Mouse (Mus musculus): ENCODE measurements around the gene Lce3c. TPM values are rescaled to one million over a fixed set of nuclear protein-coding genes. Genes with fewer than 3 reads are reported as not detected.

Gene Lce3c
- total RNA-seq (2015) (not detected in 2 replicates), total RNA-seq (2017) (not detected in 2 replicates)

DNA sequence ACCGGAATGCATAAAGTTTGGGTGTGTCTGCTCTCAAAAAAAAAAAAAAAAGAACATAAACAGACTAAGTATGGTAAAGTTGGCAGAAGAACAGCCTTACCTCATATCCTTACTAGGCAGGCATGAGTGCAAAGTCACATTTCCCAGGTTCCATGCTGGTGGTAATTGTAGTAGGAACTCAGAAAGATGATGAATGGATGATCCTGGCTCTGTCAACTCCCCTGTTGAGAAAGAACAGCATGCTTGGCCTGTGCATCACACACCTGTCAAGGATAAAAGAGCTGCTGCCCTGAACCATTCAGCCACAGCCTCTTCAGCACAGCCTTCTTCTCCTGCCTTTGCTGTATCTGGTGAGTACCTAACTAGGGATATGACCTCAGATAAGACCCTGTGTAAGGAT is at the start of gene Lce3c:
Gene Lce3c (plus strand): TSS at position 301 of the 400 bp plus-strand sequence.
- no peak for ATAC-seq (ENCODE audit: poor library complexity, severe bottlenecking)

DNA sequence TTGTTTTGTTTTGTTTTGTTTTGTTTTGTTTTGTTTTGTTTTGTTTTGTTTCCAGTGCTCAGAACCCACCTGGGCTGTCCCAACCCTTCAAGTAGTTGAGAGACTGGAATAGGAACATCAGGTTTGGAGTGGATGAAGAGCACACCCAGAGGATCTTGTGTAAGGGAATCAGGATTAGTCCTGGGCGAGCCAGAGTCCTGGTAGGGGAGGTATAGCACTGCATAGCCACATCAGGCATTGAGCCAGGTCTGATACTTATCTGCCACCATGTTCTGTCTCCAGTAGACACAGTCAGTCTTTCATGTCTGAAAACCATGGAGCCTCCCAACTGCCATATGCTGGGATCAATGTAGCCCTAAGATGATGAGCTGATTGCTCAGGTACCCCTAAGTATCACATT is 49.8 kb upstream of the Lce3c start:
- no peak for ATAC-seq (ENCODE audit: poor library complexity, severe bottlenecking)

DNA sequence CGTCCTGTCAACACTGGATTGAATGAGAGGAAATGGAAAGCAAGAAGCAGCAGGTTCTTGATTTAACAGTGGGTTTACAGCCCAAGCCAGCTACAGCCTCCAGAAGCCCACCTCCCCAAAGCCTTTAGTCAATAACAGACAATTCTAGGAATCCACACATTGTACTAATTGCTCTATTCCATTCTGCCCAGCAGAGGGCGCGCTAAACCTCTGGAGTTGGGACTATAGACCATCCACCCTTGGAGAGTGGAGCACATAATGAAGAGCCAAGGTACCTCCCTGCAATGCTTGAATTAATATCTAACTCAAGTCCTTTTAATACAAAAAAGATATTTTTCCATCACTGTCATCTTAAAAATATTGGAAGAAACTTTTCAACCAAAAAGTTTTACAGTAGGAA is 41.3 kb upstream of the Lce3c start:
- ATAC-seq (ENCODE audit: poor library complexity, severe bottlenecking), result no peak

DNA sequence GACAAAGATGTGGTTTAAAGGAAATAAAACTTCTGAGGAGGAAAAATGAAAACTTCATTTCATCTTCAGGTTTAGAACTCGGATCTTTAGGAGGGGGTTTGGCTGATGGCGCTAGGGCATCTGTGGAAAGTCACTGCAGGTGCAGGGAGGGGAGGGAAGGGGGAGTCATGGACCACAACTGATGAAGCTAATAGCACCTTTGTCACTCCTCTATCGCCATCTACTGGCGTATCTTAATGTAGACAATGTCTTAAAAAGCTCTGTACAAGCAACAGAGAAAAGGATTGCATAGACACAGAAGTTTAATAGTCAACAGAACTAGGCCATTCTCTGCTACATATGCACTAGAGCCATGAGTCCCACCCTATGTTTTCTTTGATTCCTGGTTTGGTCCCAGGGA is 40.6 kb upstream of the Lce3c start:
- no peak for ATAC-seq (ENCODE audit: poor library complexity, severe bottlenecking)

DNA sequence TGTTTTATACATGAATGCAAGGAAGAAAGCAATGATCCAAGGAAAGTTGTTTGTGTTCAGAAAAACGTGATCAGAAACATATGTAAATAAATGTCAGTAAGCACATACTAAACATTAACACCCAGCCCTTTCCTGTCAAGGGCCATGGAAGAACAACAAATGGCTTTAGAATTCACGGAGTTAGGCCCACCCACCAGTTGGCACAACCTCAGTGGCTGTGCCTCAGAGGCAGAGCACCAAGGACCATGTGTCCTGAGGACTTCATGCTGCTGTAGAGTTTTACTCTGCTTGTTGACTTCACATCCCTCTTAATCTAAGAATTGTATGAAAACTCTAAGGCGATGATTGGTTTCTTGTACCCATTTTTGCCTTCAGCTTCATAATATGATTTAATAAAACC is 39.1 kb upstream of the Lce3c start:
- ATAC-seq (ENCODE audit: poor library complexity, severe bottlenecking), result no peak

DNA sequence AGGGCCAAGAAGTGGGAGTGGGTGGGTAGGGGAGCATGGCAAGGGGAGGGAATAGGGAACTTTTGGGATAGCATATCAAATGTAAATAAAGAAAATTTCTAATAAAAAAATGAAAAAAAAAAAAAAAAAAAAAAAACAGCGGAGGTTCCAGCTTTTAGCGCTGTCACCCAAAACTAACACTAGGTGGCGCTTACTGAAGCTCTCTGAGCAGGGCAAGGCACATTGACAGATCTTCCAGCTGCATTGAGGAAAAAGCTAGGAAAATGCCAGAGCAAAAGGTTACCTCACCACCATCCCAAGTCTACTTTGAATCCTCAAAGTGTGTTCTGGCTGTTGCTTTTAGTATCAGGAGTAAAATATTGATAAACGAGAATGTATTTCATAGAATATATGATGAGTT is 36.7 kb upstream of the Lce3c start:
- no peak for ATAC-seq (ENCODE audit: poor library complexity, severe bottlenecking)

DNA sequence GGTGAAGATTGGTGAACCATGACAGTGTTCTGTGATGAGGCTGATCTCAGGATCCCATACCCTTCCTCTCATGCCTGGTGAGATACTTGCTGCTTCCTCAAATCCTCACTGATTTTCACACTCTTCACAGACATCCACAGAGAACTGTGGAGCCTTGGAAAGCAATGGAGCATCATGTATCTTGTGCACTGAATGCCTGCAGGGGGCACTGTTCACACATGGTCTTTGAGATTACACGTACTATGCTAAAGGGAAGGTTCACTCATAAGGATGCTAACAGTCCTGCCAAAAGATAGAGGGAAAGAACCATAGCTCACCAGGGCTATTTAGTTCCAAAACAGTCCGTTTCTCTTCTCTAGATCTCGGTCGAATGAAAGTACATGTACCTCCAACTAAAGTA is 23.9 kb upstream of the Lce3c start:
- no peak for ATAC-seq (ENCODE audit: poor library complexity, severe bottlenecking)

DNA sequence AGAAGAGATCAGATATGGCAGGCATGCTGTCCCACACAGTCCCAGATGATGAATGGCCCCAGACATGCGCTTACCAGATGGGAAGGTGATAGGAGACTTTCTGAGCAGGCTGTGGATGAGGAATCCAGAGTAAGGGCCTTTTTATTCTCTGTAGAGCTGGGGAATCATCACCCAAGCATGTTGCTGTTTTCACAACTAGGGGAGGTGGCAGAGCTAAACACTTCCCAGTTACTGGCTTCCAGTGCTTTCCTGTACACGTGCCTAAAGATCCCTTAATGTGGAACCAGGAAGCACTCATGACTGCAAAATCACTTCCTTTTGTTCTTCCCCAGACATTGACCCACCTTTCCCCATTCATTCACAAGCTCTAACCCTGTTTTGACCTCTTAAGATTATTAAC is 18.2 kb upstream of the Lce3c start, which contains the start of gene Lce3a:
Gene Lce3a (minus strand): TSS at position 101 of the 400 bp plus-strand sequence.
- ATAC-seq (ENCODE audit: poor library complexity, severe bottlenecking), result no peak

DNA sequence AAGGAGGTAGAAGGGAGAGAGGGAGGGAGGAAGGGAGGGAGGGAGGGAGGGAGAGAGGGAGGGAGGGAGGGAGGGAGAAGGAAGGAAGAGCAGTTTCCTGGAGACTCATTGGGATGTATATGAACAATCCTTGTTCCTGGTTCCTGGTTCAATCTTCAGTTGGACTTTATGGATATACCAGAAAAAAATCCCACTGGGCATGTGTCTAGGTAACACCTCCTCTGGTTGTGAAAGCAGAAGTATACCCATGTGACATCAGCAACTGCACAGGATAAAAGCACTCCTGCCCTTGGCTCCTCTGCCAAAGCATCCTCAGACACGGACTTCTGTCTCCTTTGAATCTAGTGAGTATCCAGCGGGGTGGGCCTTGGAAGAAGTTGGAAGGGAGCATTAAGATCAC is 11.6 kb upstream of the Lce3c start, which contains the start of gene Lce3b:
Gene Lce3b (plus strand): TSS at position 301 of the 400 bp plus-strand sequence.
- ATAC-seq (ENCODE audit: poor library complexity, severe bottlenecking), result no peak

DNA sequence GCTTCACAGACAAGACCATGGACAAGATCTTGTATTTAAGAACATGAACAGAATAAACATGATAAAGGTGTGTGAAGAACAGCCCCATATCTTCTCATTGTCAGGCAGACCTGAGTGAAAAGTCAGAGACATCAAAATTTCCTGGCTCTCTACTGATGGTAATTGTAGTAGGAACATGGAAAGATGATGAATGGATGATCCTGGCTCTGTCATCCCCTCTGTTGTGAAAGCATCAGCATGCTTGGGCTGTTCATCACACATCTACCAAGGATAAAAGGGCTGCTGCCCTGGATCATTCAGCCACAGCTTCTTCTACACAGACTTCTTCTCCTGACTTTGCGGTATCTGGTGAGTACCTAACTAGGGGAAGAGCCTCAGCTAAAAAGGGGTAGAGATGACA is 12.8 kb downstream of the Lce3c start, which contains the start of gene Lce3d:
Gene Lce3d (plus strand): TSS at position 301 of the 400 bp plus-strand sequence.
- ATAC-seq (ENCODE audit: poor library complexity, severe bottlenecking), result no peak

DNA sequence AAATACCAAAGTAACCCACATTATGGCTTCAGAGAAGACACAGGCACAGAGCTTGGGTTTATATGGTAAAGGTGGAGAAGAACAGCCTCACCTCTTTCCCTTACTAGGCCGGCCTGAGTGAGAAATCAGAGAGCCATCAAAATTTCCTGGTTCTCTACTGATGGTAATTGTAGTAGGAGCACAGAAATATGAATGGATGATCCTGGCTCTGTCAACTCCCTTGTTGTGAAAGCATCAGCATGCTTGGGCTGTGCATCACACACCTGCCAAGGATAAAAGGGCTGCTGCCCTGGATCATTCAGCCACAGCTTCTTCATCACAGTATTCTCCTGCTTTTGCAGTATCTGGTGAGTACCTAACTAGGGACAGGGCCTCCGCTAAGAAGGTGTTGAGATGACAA is 22.5 kb downstream of the Lce3c start, which contains the start of gene Lce3e:
Gene Lce3e (plus strand): TSS at position 301 of the 400 bp plus-strand sequence.
- no peak for ATAC-seq (ENCODE audit: poor library complexity, severe bottlenecking)

DNA sequence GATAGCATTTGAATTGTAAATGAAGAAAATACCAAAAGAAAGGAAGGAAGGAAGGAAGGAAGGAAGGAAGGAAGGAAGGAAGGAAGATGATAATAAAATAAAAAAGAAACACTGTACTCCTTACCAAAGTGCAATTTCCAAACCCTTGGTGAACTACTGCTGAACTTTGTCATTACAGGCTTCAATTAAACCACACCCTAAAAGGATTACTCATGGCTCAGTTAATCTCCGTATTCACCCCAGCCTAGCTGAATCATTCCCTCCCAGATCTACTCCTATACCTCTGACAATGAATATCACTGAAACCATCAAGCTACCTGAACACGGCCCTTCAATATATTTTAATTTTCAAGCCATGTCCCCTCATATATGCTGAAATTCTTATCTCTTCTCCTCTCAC is 34.2 kb downstream of the Lce3c start:
- no peak for ATAC-seq (ENCODE audit: poor library complexity, severe bottlenecking)

DNA sequence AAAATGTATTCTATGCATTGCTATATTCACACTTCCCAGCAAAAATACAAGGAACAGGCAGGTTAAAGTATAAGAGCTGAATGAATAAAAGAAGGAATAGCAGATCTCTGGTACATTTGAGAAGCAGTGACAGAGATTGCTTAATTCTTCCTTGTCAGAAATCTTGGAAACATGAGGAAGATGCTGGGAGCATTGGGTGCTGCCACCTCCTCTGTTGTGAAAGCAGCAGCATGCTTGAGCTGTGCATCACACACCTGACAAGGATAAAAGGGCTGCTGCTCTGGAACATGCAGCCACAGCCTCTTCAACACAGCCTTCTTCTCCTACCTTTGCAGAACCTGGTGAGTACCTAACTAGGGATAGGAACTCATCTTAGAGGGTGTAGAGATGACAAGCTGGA is 47.6 kb downstream of the Lce3c start, which contains the start of gene Lce3f:
Gene Lce3f (plus strand): TSS at position 301 of the 400 bp plus-strand sequence.
- no peak for ATAC-seq (ENCODE audit: poor library complexity, severe bottlenecking)

Other genes with a start within 250 kb of the Lce3c start
- gene Lce1e, start 235.4 kb upstream of the Lce3c start, total RNA-seq (2015), result not detected in 2 replicates
- gene Lce1e, start 235.4 kb upstream of the Lce3c start, total RNA-seq (2017), result not detected in 2 replicates
- gene Lce1f, start 224.1 kb upstream of the Lce3c start, total RNA-seq (2015), result not detected in 2 replicates
- not detected in 2 replicates for gene Lce1f, start 224.1 kb upstream of the Lce3c start, total RNA-seq (2017)
- gene Gm38119, start 205.4 kb upstream of the Lce3c start, total RNA-seq (2015), result not detected in 2 replicates
- gene Gm38119, start 205.4 kb upstream of the Lce3c start, total RNA-seq (2017), result not detected in 2 replicates
- not detected in 2 replicates for gene Lce1g, start 192.1 kb upstream of the Lce3c start, total RNA-seq (2015)
- gene Lce1g, start 192.1 kb upstream of the Lce3c start, total RNA-seq (2017), result not detected in 2 replicates
- not detected in 2 replicates for gene Lce1h, start 179.4 kb upstream of the Lce3c start, total RNA-seq (2015)
- gene Lce1h, start 179.4 kb upstream of the Lce3c start, total RNA-seq (2017), result not detected in 2 replicates
- not detected in 2 replicates for gene Lce1i, start 165.6 kb upstream of the Lce3c start, total RNA-seq (2015)
- gene Lce1i, start 165.6 kb upstream of the Lce3c start, total RNA-seq (2017), result not detected in 2 replicates
- gene Lce1j, start 154.0 kb upstream of the Lce3c start, total RNA-seq (2015), result not detected in 2 replicates
- not detected in 2 replicates for gene Lce1j, start 154.0 kb upstream of the Lce3c start, total RNA-seq (2017)
- not detected in 2 replicates for gene Lce1k, start 136.6 kb upstream of the Lce3c start, total RNA-seq (2015)
- gene Lce1k, start 136.6 kb upstream of the Lce3c start, total RNA-seq (2017), result not detected in 2 replicates
- gene Kprp, start 117.2 kb upstream of the Lce3c start, total RNA-seq (2015), result not detected in 2 replicates
- not detected in 2 replicates for gene Kprp, start 117.2 kb upstream of the Lce3c start, total RNA-seq (2017)
- gene Lce1l, start 93.2 kb upstream of the Lce3c start, total RNA-seq (2015), result not detected in 2 replicates
- gene Lce1l, start 93.2 kb upstream of the Lce3c start, total RNA-seq (2017), result not detected in 2 replicates
- gene 2310050C09Rik, start 74.3 kb upstream of the Lce3c start, total RNA-seq (2015), result not detected in 2 replicates
- gene 2310050C09Rik, start 74.3 kb upstream of the Lce3c start, total RNA-seq (2017), result not detected in 2 replicates
- not detected in 2 replicates for gene Lce3a, start 18.3 kb upstream of the Lce3c start, total RNA-seq (2015)
- not detected in 2 replicates for gene Lce3a, start 18.3 kb upstream of the Lce3c start, total RNA-seq (2017)
- gene Lce3b, start 11.5 kb upstream of the Lce3c start, total RNA-seq (2015), result not detected in 2 replicates
- not detected in 2 replicates for gene Lce3b, start 11.5 kb upstream of the Lce3c start, total RNA-seq (2017)
- not detected in 2 replicates for gene Lce3d, start 12.9 kb downstream of the Lce3c start, total RNA-seq (2015)
- not detected in 2 replicates for gene Lce3d, start 12.9 kb downstream of the Lce3c start, total RNA-seq (2017)
- not detected in 2 replicates for gene Lce3e, start 22.6 kb downstream of the Lce3c start, total RNA-seq (2015)
- gene Lce3e, start 22.6 kb downstream of the Lce3c start, total RNA-seq (2017), result not detected in 2 replicates
- gene Lce3f, start 47.7 kb downstream of the Lce3c start, total RNA-seq (2015), result not detected in 2 replicates
- not detected in 2 replicates for gene Lce3f, start 47.7 kb downstream of the Lce3c start, total RNA-seq (2017)
- not detected in 2 replicates for gene Crct1, start 71.2 kb downstream of the Lce3c start, total RNA-seq (2015)
- gene Crct1, start 71.2 kb downstream of the Lce3c start, total RNA-seq (2017), result not detected in 2 replicates
- not detected in 2 replicates for gene Lce1m, start 74.6 kb downstream of the Lce3c start, total RNA-seq (2015)
- not detected in 2 replicates for gene Lce1m, start 74.6 kb downstream of the Lce3c start, total RNA-seq (2017)
- not detected in 2 replicates for gene Gm4858, start 124.3 kb downstream of the Lce3c start, total RNA-seq (2015)
- not detected in 2 replicates for gene Gm4858, start 124.3 kb downstream of the Lce3c start, total RNA-seq (2017)
- gene Crnn, start 200.3 kb downstream of the Lce3c start, total RNA-seq (2015), result not detected in 2 replicates
- gene Crnn, start 200.3 kb downstream of the Lce3c start, total RNA-seq (2017), result not detected in 2 replicates

Measured in megakaryocyte, adult 5-6 weeks (primary cell).